ENCODE assay signal across 9 mouse cellular contexts in genomic region chr16:60605832-60606583, GRCm38 (mm10). TPM values are rescaled to one million over a fixed set of nuclear protein-coding genes. Genes with fewer than 3 reads are reported as not detected.
DNase-seq lines count a peak whose midpoint lies in the region; ATAC-seq and TF ChIP-seq lines count a peak whose summit lies in the region.
"Had no signal": no experiment of that assay in that cellular context is flagged by ENCODE, and none has a peak within 500 bp of the region (broad histone marks: within the 10 kb centered on the region; RNA-seq: fewer than 3 reads in every experiment).

No protein-coding gene starts in this region.

- 0 out of 2 replicates have a peak, but pooled peaks cover 3% of the 10 kb centered on the region for H3K4me1 ChIP-seq in embryonic facial prominence, embryonic 14.5 days (ENCODE audit: control insufficient read depth, insufficient read depth, low read length)
- H3K4me1 ChIP-seq in hindbrain, postnatal 0 days (ENCODE audit: insufficient read depth, low read length) = no peaks in the 10 kb centered on the region
- peaks cover 18% of the 10 kb centered on the region for H3K4me1 ChIP-seq in limb, embryonic 13.5 days

- no peak overlapping the region for H3K9ac ChIP-seq in embryonic facial prominence, embryonic 14.5 days (ENCODE audit: low read depth, low read length)
- peak overlapping the region; percentile 65 for H3K9ac ChIP-seq in hindbrain, postnatal 0 days (replicated peaks; ENCODE audit: low read length)
- H3K9ac ChIP-seq in limb, embryonic 13.5 days = peak overlapping the region; percentile 54

- no peak for TF ChIP-seq CTCF in gastrocnemius, adult 2 months (IDR thresholded peaks at IDR 0.05)
- peak; percentile 75 for TF ChIP-seq CTCF in hindbrain, postnatal 0 days (IDR thresholded peaks at IDR 0.05; ENCODE audit: low read depth)

- 1% methylated on average over 35 of the region's 38 CpGs for WGBS in embryonic facial prominence, embryonic 14.5 days
- WGBS in hindbrain, postnatal 0 days = under 1% methylated on average over 38 of the region's 38 CpGs
- under 1% methylated on average over 38 of the region's 38 CpGs for WGBS in limb, embryonic 13.5 days

- H3K36me3 ChIP-seq in embryonic facial prominence, embryonic 14.5 days (ENCODE audit: control insufficient read depth, insufficient read depth, low read length) = no peaks in the 10 kb centered on the region
- H3K36me3 ChIP-seq in hindbrain, postnatal 0 days (ENCODE audit: insufficient read depth, low read length) = no peaks in the 10 kb centered on the region
- no peaks in the 10 kb centered on the region for H3K36me3 ChIP-seq in limb, embryonic 13.5 days

- peaks cover 35% of the 10 kb centered on the region for H3K27me3 ChIP-seq in embryonic facial prominence, embryonic 14.5 days (replicated peaks; ENCODE audit: control insufficient read depth, insufficient read depth, low read length)
- no peaks in the 10 kb centered on the region for H3K27me3 ChIP-seq in hindbrain, postnatal 0 days (ENCODE audit: insufficient read depth, low read length)
- peaks cover 43% of the 10 kb centered on the region for H3K27me3 ChIP-seq in limb, embryonic 13.5 days

- H3K27ac ChIP-seq in gastrocnemius, adult 2 months = no peak overlapping the region
- no peak overlapping the region for H3K27ac ChIP-seq in embryonic facial prominence, embryonic 14.5 days (replicated peaks; ENCODE audit: low read depth, low read length)
- H3K27ac ChIP-seq in hindbrain, postnatal 0 days = peak overlapping the region; percentile 75
- H3K27ac ChIP-seq in limb, embryonic 13.5 days = no peak overlapping the region

- ATAC-seq in embryonic facial prominence, embryonic 14.5 days (ENCODE audit: low read depth) = peak; percentile 90
- ATAC-seq in hindbrain, postnatal 0 days = peak; percentile 89
- peak; percentile 88 for ATAC-seq in limb, embryonic 13.5 days (ENCODE audit: low FRiP score, low read depth)

- no peaks in the 10 kb centered on the region for H3K9me3 ChIP-seq in embryonic facial prominence, embryonic 14.5 days (ENCODE audit: control insufficient read depth, low read length)
- no peaks in the 10 kb centered on the region for H3K9me3 ChIP-seq in hindbrain, postnatal 0 days (ENCODE audit: low read length)
- H3K9me3 ChIP-seq in limb, embryonic 13.5 days = no peaks in the 10 kb centered on the region

- peak; percentile 27 to 29 for DNase-seq in gastrocnemius, postnatal 4 days (ENCODE audit: low spot score in 2 of 2)
- DNase-seq in gastrocnemius, adult 2 months = no peak
- DNase-seq in adrenal gland, postnatal 10 days = peak; percentile 54
- DNase-seq in embryonic facial prominence, embryonic 14.5 days (ENCODE audit: low spot score) = peak; percentile 84
- peak; percentile 91 for DNase-seq in hindbrain, postnatal 0 days (ENCODE audit: low spot score)
- DNase-seq in right cerebral cortex, adult 18-20 months = peak; percentile 79
- no peak for DNase-seq in adipocyte (ENCODE audit: low spot score)

- intact Hi-C loops in gastrocnemius, adult 2 months (cut with DNase I) = no loop called here

- peak overlapping the region; percentile 91 for H3K4me2 ChIP-seq in embryonic facial prominence, embryonic 14.5 days (ENCODE audit: low read depth, low read length)
- peak overlapping the region; percentile 92 for H3K4me2 ChIP-seq in hindbrain, postnatal 0 days (ENCODE audit: low read depth, low read length)
- peak overlapping the region; percentile 92 for H3K4me2 ChIP-seq in limb, embryonic 13.5 days (replicated peaks)

- no peak overlapping the region; the same call in 1 of the 2 replicates for H3K4me3 ChIP-seq in gastrocnemius, adult 2 months
- H3K4me3 ChIP-seq in embryonic facial prominence, embryonic 14.5 days (ENCODE audit: low read depth, low read length) = peak overlapping the region; percentile 45
- H3K4me3 ChIP-seq in hindbrain, postnatal 0 days (ENCODE audit: low read length) = peak overlapping the region; percentile 70
- H3K4me3 ChIP-seq in limb, embryonic 13.5 days = peak overlapping the region; percentile 52

RNA-seq across cellular contexts. Expression of gene Epha6, which starts 0.7 kb away (rescaled TPM):
- total RNA-seq in gastrocnemius, postnatal 4 days (2021) = under 1 TPM; 0.16 to 0.20 TPM
- not detected for total RNA-seq in gastrocnemius, adult 2 months (2021)
- total RNA-seq in adrenal gland, postnatal 10 days (2021) = not detected
- polyA plus RNA-seq in embryonic facial prominence, embryonic 14.5 days (2014; fragmentation: Nextera tagmentation; extraction: Ambion mirVana) = 0.79 and 0.92 TPM in 2 replicates
- 20.6 and 22.3 TPM in 2 replicates for total RNA-seq in hindbrain, postnatal 0 days (2014; rRNA removed)
- polyA plus RNA-seq in hindbrain, postnatal 0 days (2015; fragmentation: Nextera tagmentation; extraction: Ambion mirVana) = 6.6 and 7.2 TPM in 2 replicates
- 0.45 and 0.51 TPM in 2 replicates for polyA plus RNA-seq in limb, embryonic 13.5 days (2015; fragmentation: Nextera tagmentation; extraction: Ambion mirVana)
- polyA plus RNA-seq: C2C12 had no signal

Comparison
In these comparisons a context has a peak if more than half of its experiments do, and no peak if none do; other contexts are left out.
1. DNase-seq: peak in gastrocnemius, postnatal 4 days (2 of 2), adrenal gland, postnatal 10 days (single experiment), embryonic facial prominence, embryonic 14.5 days (single experiment), hindbrain, postnatal 0 days (single experiment) and right cerebral cortex, adult 18-20 months (single experiment); none in gastrocnemius, adult 2 months (single experiment) and adipocyte (single experiment).
2. RNA of gene Epha6, which starts 0.7 kb away (total RNA-seq): 20.6 to 22.3 TPM in hindbrain, postnatal 0 days; 0.16 to 0.20 TPM in gastrocnemius, postnatal 4 days, not detected in adrenal gland, postnatal 10 days and not detected in gastrocnemius, adult 2 months; every median in the first group is over 10 times any median in the second.
3. Peak in every context shown above with its lines, with median percentiles within 50 percentile points of each other: ATAC-seq and H3K4me2 ChIP-seq.